Mouse (Mus musculus) heart, adult 11 months (tissue): Measurements from ENCODE around the gene Scaf1.
A peak's percentile ranks its signal among the peaks of the same experiment; 100 is the strongest.

ENCODE experiments used
- DNase-seq: peaks from one replicate; pipeline ENCODE4 v3.0.0; 2022

Scaf1 gene

GRCm38 (mm10) chr7:44983944-44984832 is 32.0 kb downstream of the Scaf1 start:
- peak; percentile 93 for DNase-seq

DNA sequence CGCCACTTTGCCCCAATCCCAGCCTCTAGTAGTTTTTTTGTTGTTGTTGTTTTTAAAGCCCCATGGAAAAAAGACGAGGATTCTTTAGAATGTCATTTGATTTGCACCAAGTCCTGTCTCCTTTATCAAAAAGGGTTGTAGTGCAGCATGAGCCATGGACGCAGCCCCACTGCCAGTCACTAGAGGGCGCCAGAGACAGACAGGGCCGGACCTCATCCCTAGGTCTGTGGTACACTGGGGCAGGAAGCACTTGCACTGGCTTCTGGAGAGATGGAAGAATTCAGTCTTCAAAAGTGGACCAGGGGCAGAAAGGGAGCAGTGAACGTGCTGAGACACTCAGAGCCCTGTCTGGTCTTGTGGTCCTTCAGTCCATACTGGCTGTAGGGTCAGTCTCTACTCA is 33.1 kb downstream of the Scaf1 start:
- peak; percentile 98 for DNase-seq

GRCm38 (mm10) chr7:44981539-44981938 is 34.6 kb downstream of the Scaf1 start:
- DNase-seq, result peak; percentile 92

- no peak for DNase-seq
These were observed 37.9 kb downstream of the Scaf1 start for GRCm38 (mm10) chr7:44978300-44978699.

GRCm38 (mm10) chr7:44975117-44975419 is 41.1 kb downstream of the Scaf1 start:
- DNase-seq, result peak; percentile 90

GRCm38 (mm10) chr7:44974383-44975116 is 41.6 kb downstream of the Scaf1 start, which contains the start of gene Cpt1c:
Gene Cpt1c, minus strand, starts transcription at chr7:44974851.
- peak; percentile 98 for DNase-seq

DNA sequence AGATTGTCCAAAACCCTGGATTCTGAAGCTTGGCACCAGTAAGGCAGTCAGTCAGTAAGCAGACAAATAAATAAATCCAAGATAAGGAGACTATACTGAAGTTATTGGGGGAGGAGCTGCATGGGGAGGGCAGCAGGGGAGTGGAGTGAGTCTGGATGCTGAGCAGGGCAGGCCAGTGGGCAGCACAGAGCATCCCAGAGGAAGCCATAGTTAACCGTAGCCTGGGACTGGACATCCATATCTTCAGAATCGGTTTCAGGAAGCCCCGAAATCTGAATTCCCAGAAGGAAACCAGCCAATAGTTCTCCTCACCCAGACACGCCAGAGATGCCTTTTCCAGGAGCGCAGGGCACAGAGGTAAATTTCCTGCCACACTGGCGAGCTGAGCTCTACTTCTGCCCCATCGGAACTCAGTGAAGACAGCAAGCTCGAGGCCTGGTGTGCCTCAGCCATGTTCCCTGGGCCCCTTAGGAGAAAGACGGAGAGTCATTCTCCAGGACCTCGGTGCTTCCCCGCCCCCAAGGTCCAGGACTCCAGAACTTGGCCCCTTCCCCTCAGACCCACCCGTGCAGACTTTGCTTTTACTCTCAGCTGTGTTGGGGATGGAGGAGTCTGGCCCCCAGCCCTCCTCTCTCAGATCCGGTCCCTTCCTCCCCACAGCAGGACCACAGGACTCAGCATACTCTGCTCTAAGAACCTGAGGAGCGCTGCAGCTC is 42.6 kb downstream of the Scaf1 start:
- peak; percentile 93 for DNase-seq

DNA sequence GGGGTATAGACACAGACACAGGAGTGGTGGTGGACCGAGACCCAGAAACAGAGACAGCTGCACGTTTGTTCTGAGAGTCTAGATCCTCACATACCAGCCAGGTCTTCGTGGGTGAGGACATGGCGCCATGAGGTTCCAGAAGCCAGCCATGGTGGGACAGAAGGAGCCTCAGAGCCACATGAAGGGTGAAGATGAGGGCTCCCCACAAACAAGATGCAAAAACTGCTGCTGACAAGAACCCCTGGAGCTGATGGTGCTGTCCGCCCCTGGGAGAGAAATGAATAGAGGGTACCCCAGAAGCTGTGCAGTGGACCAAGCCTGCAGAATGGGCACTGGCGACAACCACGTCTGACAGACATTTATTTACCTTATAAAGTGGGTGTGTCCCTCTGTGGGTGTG is 45.0 kb downstream of the Scaf1 start:
- peak; percentile 91 for DNase-seq

- peak; percentile 99 for DNase-seq
These were observed 45.9 kb downstream of the Scaf1 start for GRCm38 (mm10) chr7:44970231-44970691.

- no peak for DNase-seq
These were observed 49.5 kb downstream of the Scaf1 start for GRCm38 (mm10) chr7:44966638-44967037.

GRCm38 (mm10) chr7:44965975-44966374 is 50.2 kb downstream of the Scaf1 start:
- no peak for DNase-seq

- peak; percentile 92 for DNase-seq
These were observed 51.2 kb downstream of the Scaf1 start for GRCm38 (mm10) chr7:44964990-44965389.

DNA sequence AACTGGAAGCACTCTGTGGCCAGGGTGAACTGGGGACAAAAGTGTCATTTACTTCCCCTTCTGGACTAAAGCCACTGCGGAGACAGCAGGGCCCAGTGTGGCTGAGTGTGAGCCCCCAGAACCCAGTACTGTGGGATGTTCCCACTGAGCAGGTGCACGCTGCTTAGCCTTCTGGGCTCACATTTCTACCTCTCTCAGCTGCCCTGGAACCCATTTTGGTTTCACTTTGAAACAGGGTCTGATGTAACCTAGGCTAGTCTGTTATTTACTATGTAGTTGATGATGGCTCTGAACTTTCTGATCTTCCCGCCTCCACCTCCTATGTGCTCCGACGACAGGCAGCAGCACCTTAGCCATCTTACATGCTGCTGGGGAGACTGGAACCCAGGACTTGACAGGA is 53.3 kb downstream of the Scaf1 start:
- DNase-seq, result no peak

DNA sequence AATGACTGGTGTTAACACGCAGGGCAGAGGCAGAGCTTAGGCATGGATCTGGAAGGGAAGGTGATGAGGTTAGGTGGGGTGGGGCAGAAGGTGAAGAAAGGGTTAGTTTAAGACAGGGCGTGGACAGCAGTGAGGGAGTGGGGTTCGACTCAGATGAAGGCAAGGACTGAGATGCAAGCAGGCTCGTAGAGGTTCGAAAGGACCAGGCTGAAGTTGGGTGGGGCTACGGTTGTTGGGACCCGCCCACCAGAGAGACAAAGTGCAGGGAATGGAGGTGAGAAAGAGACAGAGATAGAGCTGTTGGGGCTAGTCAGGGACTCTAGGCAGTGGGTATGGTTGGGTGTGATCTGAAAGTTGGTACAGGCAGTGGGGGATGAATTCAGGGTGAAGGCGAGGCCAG is 53.8 kb downstream of the Scaf1 start:
- no peak for DNase-seq

DNA sequence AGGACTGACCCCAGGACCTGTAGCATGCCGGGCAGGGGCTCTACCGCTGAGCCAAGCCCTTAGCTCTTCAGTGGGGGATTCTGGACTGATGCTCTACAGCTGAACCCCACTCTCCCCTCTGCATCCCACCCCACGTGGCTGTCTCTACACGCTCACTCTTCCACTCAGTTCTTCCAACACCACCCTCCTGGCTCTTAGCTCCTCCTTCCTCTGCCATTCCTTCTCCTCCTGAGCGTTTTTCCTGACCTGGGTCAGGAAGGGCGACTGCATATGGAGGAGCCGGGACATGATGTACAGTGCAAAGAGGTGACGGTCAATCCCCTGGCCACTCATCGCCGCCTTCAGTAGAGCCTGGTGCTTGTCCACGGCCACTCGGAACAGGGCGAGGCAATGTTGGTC is 55.7 kb downstream of the Scaf1 start:
- DNase-seq, result peak; percentile 92

DNA sequence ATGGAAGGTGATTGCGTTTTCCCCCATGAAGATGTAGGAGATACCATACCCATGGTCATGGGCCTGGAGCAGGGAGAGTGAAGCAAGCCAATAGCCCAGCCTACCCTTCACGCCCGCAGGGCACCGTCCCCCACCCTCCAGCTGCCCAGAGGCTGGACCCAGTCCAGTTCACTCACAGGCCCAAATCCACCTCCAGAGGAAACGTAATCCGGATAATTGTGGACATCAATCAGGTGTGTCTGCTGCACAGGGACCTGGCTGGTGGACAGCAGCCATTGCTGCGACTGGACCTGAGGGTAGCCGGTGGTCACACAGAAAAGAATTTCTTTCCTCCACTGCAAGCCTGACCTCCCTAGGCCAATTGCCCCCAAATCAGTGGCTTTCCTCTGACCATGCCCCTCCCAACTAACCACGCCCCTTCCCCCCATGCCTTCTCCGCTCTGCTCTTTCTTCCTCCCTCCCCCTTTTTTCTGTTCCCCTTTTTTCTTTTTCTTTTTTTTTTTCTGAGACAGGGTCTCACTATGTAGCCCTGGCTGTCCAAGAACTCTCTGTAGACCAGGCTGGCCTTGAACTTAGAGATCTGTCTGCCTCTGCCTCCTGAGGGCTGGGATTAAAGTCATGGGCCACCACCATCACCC is 56.2 kb downstream of the Scaf1 start:
- DNase-seq, result peak; percentile 91

DNA sequence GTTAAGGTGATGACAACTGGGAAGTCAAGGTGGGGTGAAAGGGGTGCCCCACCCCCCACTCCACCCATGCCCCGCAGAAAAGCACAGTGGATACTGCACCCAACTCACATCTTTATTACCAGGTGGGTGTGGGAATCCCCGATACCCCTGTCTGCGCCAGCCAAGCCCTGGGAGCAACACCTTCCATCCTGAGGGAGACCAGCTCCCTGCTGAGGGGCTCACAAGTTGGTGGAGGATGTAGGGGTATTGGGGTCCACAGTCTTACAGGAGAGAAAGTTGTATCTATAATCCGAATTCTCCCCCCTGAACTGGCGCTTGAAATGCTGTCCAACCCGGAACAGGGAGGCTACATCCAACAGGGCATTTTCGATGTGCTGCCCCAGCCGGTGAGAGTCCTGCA is 56.9 kb downstream of the Scaf1 start:
- DNase-seq, result peak; percentile 93

GRCm38 (mm10) chr7:44958208-44958607 is 58.0 kb downstream of the Scaf1 start:
- no peak for DNase-seq

- DNase-seq, result peak; percentile 99
These were observed 58.9 kb downstream of the Scaf1 start for GRCm38 (mm10) chr7:44957183-44957835.

- peak; percentile 83 for DNase-seq
These were observed 59.9 kb downstream of the Scaf1 start for GRCm38 (mm10) chr7:44956266-44956665.

GRCm38 (mm10) chr7:44955628-44956027 is 60.5 kb downstream of the Scaf1 start:
- DNase-seq, result no peak
